Mouse (Mus musculus): ENCODE data around the gene Gm4131. TPM values are rescaled to one million over a fixed set of nuclear protein-coding genes. Genes with fewer than 3 reads are reported as not detected.

Gene Gm4131
- polyA plus RNA-seq, 1 experiment: not detected

GRCm38 (mm10) chr14:62575862-62576261 lies 9.1 kb upstream of the Gm4131 start:
- Histone ChIP-seq H3K36me3 (ENCODE audit: control insufficient read depth, insufficient read depth) (no peaks in the 10 kb centered on the region), H3K4me2 (ENCODE audit: low read depth) (no peak overlapping the region), H3K79me2 (ENCODE audit: control insufficient read depth, insufficient read depth) (no peaks in the 10 kb centered on the region), H3K4me3 (no peak overlapping the region), H3ac (ENCODE audit: control insufficient read depth, insufficient read length) (no peak overlapping the region), H3K27me3 (ENCODE audit: control insufficient read depth, insufficient read depth, insufficient read length) (peaks cover 10% of the 10 kb centered on the region)
- TF ChIP-seq MYOD1 (IDR thresholded peaks at IDR 0.05; ENCODE audit: control insufficient read depth in 1 of 3, insufficient read length in 2 of 3, low read depth in 2 of 3): no peak
- no peak for TF ChIP-seq MAX (IDR thresholded peaks at IDR 0.05; ENCODE audit: low read depth)

GRCm38 (mm10) chr14:62574906-62575305 lies 8.2 kb upstream of the Gm4131 start:
- Histone ChIP-seq H3K4me3 (no peak overlapping the region), H3K79me2 (ENCODE audit: control insufficient read depth, insufficient read depth) (no peaks in the 10 kb centered on the region), H3K4me2 (ENCODE audit: low read depth) (no peak overlapping the region), H3K27me3 (ENCODE audit: control insufficient read depth, insufficient read depth, insufficient read length) (peaks cover 10% of the 10 kb centered on the region), H3ac (ENCODE audit: control insufficient read depth, insufficient read length) (no peak overlapping the region), H3K36me3 (ENCODE audit: control insufficient read depth, insufficient read depth) (no peaks in the 10 kb centered on the region)
- TF ChIP-seq MYOD1 (IDR thresholded peaks at IDR 0.05; ENCODE audit: control insufficient read depth in 1 of 3, insufficient read length in 2 of 3, low read depth in 2 of 3) (no peak), TCF12 (IDR thresholded peaks at IDR 0.05; ENCODE audit: insufficient read depth, poor library complexity, severe bottlenecking) (no peak), USF1 (IDR thresholded peaks at IDR 0.05; ENCODE audit: low read depth) (no peak), TCF3 (IDR thresholded peaks at IDR 0.05; ENCODE audit: insufficient read length, low read depth) (no peak), REST (IDR thresholded peaks at IDR 0.05; ENCODE audit: insufficient read depth, insufficient read length) (no peak), POLR2A (IDR thresholded peaks at IDR 0.05; ENCODE audit: insufficient read length, low read depth) (no peak), MYOG (IDR thresholded peaks at IDR 0.05; ENCODE audit: control insufficient read depth in 1 of 3, insufficient read depth in 1 of 3, insufficient read length in 2 of 3, low read depth in 2 of 3) (no peak)

GRCm38 (mm10) chr14:62573454-62573853 lies 6.7 kb upstream of the Gm4131 start:
- Histone ChIP-seq H3K4me3 (no peak overlapping the region), H3K79me2 (ENCODE audit: control insufficient read depth, insufficient read depth) (no peaks in the 10 kb centered on the region), H3K4me2 (ENCODE audit: low read depth) (no peak overlapping the region), H3K36me3 (ENCODE audit: control insufficient read depth, insufficient read depth) (no peaks in the 10 kb centered on the region), H3K27me3 (ENCODE audit: control insufficient read depth, insufficient read depth, insufficient read length) (peaks cover 5% of the 10 kb centered on the region), H3ac (ENCODE audit: control insufficient read depth, insufficient read length) (no peak overlapping the region)
- TF ChIP-seq MYOD1 (IDR thresholded peaks at IDR 0.05; ENCODE audit: control insufficient read depth in 1 of 3, insufficient read length in 2 of 3, low read depth in 2 of 3) (no peak), CEBPB (IDR thresholded peaks at IDR 0.05; ENCODE audit: insufficient read depth, poor library complexity, severe bottlenecking) (no peak), E2F4 (IDR thresholded peaks at IDR 0.05; ENCODE audit: insufficient read depth) (no peak), TCF3 (IDR thresholded peaks at IDR 0.05; ENCODE audit: insufficient read length, low read depth) (no peak), SRF (IDR thresholded peaks at IDR 0.05; ENCODE audit: control insufficient read depth, insufficient read length, low read depth) (no peak), MYOG (IDR thresholded peaks at IDR 0.05; ENCODE audit: control insufficient read depth in 1 of 3, insufficient read depth in 1 of 3, insufficient read length in 2 of 3, low read depth in 2 of 3) (no peak), MAX (IDR thresholded peaks at IDR 0.05; ENCODE audit: low read depth) (no peak), POLR2AphosphoS2 (IDR thresholded peaks at IDR 0.05; ENCODE audit: insufficient read length, low read depth) (no peak), REST (IDR thresholded peaks at IDR 0.05; ENCODE audit: insufficient read depth, insufficient read length) (no peak), USF1 (IDR thresholded peaks at IDR 0.05; ENCODE audit: low read depth) (no peak), POLR2A (IDR thresholded peaks at IDR 0.05; ENCODE audit: insufficient read length, low read depth) (no peak), TCF12 (IDR thresholded peaks at IDR 0.05; ENCODE audit: insufficient read depth, poor library complexity, severe bottlenecking) (no peak)

GRCm38 (mm10) chr14:62570299-62570698 lies 3.6 kb upstream of the Gm4131 start:
- Histone ChIP-seq H3K36me3 (ENCODE audit: control insufficient read depth, insufficient read depth) (no peaks in the 10 kb centered on the region), H3K4me2 (ENCODE audit: low read depth) (peak overlapping the region; percentile 60), H3ac (ENCODE audit: control insufficient read depth, insufficient read length) (no peak overlapping the region), H3K27me3 (ENCODE audit: control insufficient read depth, insufficient read depth, insufficient read length) (peaks cover 2% of the 10 kb centered on the region), H3K79me2 (ENCODE audit: control insufficient read depth, insufficient read depth) (no peaks in the 10 kb centered on the region), H3K4me3 (no peak overlapping the region)
- no peak for TF ChIP-seq CEBPB (IDR thresholded peaks at IDR 0.05; ENCODE audit: insufficient read depth, poor library complexity, severe bottlenecking)
- TF ChIP-seq MYOD1 (IDR thresholded peaks at IDR 0.05; ENCODE audit: control insufficient read depth in 1 of 3, insufficient read length in 2 of 3, low read depth in 2 of 3): no peak
- no peak for TF ChIP-seq MAX (IDR thresholded peaks at IDR 0.05; ENCODE audit: low read depth)
- no peak for TF ChIP-seq POLR2A (IDR thresholded peaks at IDR 0.05; ENCODE audit: insufficient read length, low read depth)
- no peak for TF ChIP-seq REST (IDR thresholded peaks at IDR 0.05; ENCODE audit: insufficient read depth, insufficient read length)
- no peak for TF ChIP-seq SRF (IDR thresholded peaks at IDR 0.05; ENCODE audit: control insufficient read depth, insufficient read length, low read depth)
- TF ChIP-seq POLR2AphosphoS2 (IDR thresholded peaks at IDR 0.05; ENCODE audit: insufficient read length, low read depth): no peak
- TF ChIP-seq TCF12 (IDR thresholded peaks at IDR 0.05; ENCODE audit: insufficient read depth, poor library complexity, severe bottlenecking): no peak
- no peak for TF ChIP-seq USF1 (IDR thresholded peaks at IDR 0.05; ENCODE audit: low read depth)
- TF ChIP-seq MYOG (IDR thresholded peaks at IDR 0.05; ENCODE audit: control insufficient read depth in 1 of 3, insufficient read depth in 1 of 3, insufficient read length in 2 of 3, low read depth in 2 of 3): no peak
- no peak for TF ChIP-seq E2F4 (IDR thresholded peaks at IDR 0.05; ENCODE audit: insufficient read depth)

- Histone ChIP-seq H3K36me3 (ENCODE audit: control insufficient read depth, insufficient read depth) (no peaks in the 10 kb centered on the region), H3K27me3 (ENCODE audit: control insufficient read depth, insufficient read depth, insufficient read length) (peaks cover 10% of the 10 kb centered on the region), H3K79me2 (ENCODE audit: control insufficient read depth, insufficient read depth) (no peaks in the 10 kb centered on the region), H3ac (ENCODE audit: control insufficient read depth, insufficient read length) (no peak overlapping the region), H3K4me2 (ENCODE audit: low read depth) (no peak overlapping the region), H3K4me3 (no peak overlapping the region)
- no peak for TF ChIP-seq E2F4 (IDR thresholded peaks at IDR 0.05; ENCODE audit: insufficient read depth)
- TF ChIP-seq MYOG (IDR thresholded peaks at IDR 0.05; ENCODE audit: control insufficient read depth in 1 of 3, insufficient read depth in 1 of 3, insufficient read length in 2 of 3, low read depth in 2 of 3): no peak
- no peak for TF ChIP-seq CEBPB (IDR thresholded peaks at IDR 0.05; ENCODE audit: insufficient read depth, poor library complexity, severe bottlenecking)
- TF ChIP-seq TCF12 (IDR thresholded peaks at IDR 0.05; ENCODE audit: insufficient read depth, poor library complexity, severe bottlenecking): no peak
- TF ChIP-seq SRF (IDR thresholded peaks at IDR 0.05; ENCODE audit: control insufficient read depth, insufficient read length, low read depth): no peak
- no peak for TF ChIP-seq TCF3 (IDR thresholded peaks at IDR 0.05; ENCODE audit: insufficient read length, low read depth)
- TF ChIP-seq POLR2A (IDR thresholded peaks at IDR 0.05; ENCODE audit: insufficient read length, low read depth): no peak
- no peak for TF ChIP-seq USF1 (IDR thresholded peaks at IDR 0.05; ENCODE audit: low read depth)
Measured at GRCm38 (mm10) chr14:62569463-62569862, 2.7 kb upstream of the Gm4131 start.

Measured in myocyte (in vitro differentiated cells).